Mouse (Mus musculus) thymus, adult 2 months (tissue): Measurements from ENCODE around the gene Yjefn3.

ENCODE experiments used
- CTCF ChIP-seq: fragments of 200-500 bp; IDR thresholded peaks from 2 replicates; pipeline ENCODE4 v1.5.1; 2012; ENCODE audit warnings: mild to moderate bottlenecking, control low read depth, low read length, moderate library complexity, borderline replicate concordance; ENCODE audit not compliant: control insufficient read depth, poor library complexity, insufficient read depth; ENCODE audit errors: extremely low read depth
- POLR2A ChIP-seq: fragments of 200-500 bp; IDR thresholded peaks from 2 replicates; pipeline ENCODE4 v1.6.1; 2012; ENCODE audit warnings: mild to moderate bottlenecking, low read length, control low read depth, moderate library complexity; ENCODE audit not compliant: control insufficient read depth, poor library complexity, insufficient read depth; ENCODE audit errors: extremely low read depth

- no peak for TF ChIP-seq POLR2A
- TF ChIP-seq CTCF: no peak
Observed at GRCm38 (mm10) chr8:69926901-69927300, 24.4 kb upstream of the Yjefn3 start.
